Mouse (Mus musculus) ZHBTc4 (cell line): ENCODE data around the gene Olfr1419.
"Not testable (repeated sequence)": the region's sequence is repeated elsewhere in the genome, so short reads cannot be mapped to it uniquely, and the experiment has no call there.

ENCODE experiments used
- DNase-seq: peaks from one replicate; pipeline ENCODE4 v3.0.0-alpha.2; 2011; ENCODE audit warnings: low read depth, low spot score

Olfr1419 gene

DNA sequence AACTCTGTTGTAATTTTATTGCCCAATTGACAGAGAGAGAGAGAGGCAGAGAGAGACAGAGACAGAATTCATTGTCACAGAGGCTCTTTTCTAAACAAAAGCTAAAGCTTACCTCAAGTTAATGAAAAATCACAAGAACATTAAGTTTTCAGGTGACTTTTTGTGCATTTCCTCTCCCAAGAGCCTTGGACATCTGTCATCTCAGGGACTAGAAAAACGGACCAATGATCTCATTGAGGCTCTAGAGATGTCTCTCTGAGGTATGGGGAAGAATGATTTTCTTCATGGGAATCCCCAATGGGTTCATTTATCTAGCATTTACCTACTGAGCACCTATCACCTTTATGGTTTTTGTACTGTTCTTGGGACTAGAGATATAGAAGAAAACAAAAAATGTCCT is at the start of gene Olfr1419:
Gene Olfr1419 (minus strand): TSS at position 101 of the 400 bp plus-strand sequence.
- DNase-seq = no peak

DNA sequence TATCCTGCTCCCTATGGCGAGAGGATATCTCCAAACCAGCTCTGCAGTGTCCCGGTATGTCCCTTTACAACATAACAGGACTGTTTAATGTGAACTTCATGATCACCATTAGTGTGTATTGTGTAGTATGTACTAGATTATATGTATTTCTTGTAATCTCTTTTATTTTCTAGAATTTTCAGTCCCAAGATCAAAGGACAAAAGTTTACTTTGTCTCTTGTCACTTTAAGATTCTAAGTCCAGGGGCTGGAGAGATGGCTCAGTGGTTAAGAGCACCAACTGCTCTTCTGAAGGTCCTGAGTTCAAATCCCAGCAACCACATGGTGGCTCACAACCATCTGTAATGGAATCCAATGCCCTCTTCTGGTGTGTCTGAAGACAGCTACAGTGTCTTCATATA is 47.6 kb upstream of the Olfr1419 start:
- not testable (repeated sequence) for DNase-seq

GRCm38 (mm10) chr19:11922068-11922467 is 47.2 kb upstream of the Olfr1419 start:
- DNase-seq = no peak

GRCm38 (mm10) chr19:11915804-11916203 is 40.9 kb upstream of the Olfr1419 start:
- DNase-seq = no peak

DNA sequence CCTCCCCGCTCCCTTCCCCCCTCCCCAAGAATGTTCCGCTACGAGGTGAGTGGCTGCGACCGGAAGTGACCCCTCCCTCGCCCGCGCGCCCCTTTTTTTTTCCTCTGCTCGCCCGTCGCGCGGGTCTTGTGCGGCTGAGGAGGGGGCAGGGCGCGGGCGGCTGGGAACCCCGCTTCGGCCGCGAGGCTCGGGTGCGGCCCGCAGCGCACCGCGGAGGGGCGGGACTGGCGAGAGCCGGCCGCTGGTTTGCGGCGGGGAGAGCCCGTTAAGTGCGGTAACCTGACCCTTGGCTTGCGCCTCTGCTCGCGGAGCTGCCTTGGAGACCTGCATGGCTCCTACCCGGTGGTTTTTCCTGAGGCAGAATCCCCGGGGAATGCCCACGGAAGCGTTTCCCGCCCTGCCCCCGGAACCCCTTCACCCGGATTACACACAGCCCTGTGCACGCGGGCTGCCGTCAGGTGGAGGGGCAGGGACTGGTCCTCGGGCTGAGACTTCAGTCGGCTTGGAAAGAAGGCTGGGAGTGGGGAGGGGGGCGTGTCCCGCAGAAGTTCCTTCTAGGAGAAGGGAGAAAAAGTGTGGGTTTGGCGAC is 37.7 kb upstream of the Olfr1419 start:
- peak; percentile 85 for DNase-seq

GRCm38 (mm10) chr19:11912037-11912532 is 37.2 kb upstream of the Olfr1419 start, which contains the start of gene Patl1:
TSS of gene Patl1 (plus strand) at chr19:11912399.
- peak; percentile 99 for DNase-seq

GRCm38 (mm10) chr19:11911603-11912002 is 36.7 kb upstream of the Olfr1419 start:
- no peak for DNase-seq

- DNase-seq = no peak
Measured at GRCm38 (mm10) chr19:11911021-11911420, 36.1 kb upstream of the Olfr1419 start.

DNA sequence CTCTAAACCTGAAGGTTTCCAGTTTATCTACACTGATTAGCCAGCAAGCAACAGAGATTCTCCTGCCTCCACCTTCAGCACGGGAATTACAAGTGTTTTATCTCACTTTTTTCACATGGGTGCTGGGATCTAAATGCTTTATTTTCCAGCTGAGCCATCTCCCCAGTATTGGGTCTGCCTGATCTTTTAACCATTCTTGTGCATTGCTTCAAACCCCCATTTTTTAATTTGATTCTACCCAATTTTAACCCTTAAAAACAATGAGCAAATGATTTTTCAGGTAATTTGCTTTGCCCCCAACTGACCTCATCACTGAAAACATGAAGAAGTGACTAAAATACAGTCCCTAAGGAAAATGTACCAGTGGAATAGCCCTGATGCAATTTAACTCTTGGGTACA is 11.4 kb upstream of the Olfr1419 start, which contains the start of gene Olfr1420:
Gene Olfr1420 (plus strand): TSS at position 301 of the 400 bp plus-strand sequence.
- DNase-seq = no peak

DNA sequence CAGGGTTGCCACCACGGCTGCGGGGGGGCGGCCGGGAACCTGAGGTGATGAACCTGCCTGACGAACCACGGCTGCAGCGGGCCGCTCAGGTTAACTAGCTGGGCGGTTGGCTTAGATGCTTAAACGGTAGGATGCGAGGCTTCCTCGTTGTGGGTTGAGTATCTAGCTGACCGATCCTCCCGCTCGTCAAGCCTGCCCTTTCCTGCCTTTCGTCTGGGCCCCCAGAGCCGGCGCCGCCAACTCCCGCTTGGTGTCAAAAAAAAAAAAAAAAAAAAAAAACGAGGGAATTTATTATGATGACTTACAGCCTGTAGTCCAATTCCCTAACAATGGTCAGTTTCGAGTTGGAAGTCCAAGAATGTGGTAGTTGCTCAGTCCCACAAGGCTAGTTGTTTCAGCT is 3.5 kb upstream of the Olfr1419 start:
- peak; percentile 38 for DNase-seq

- DNase-seq = peak; percentile 69
Measured at GRCm38 (mm10) chr19:11867837-11868236, 7.1 kb downstream of the Olfr1419 start.

GRCm38 (mm10) chr19:11860966-11861365 is 13.9 kb downstream of the Olfr1419 start, which contains the start of gene Olfr1418:
TSS of gene Olfr1418 (minus strand) at chr19:11861066.
- DNase-seq = no peak

DNA sequence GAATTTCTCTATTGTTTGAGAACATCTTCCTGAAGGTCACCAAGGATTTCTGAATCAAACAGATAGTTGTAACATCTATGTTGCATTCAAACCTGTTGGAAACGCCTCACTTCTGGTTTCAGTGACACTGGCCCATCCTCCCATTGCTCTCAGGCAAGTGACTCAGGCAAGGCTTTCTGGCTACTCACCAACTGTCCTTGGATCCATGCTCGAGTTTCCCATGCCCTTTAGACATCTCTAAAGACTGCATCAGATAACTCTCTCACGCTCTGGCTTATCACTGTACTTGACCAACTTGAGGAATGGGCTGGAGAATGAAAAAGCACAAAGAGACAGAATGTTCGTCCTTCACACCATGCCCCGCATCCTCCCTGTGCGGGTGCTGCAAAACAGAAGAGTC is 18.4 kb downstream of the Olfr1419 start:
- peak; percentile 18 for DNase-seq

GRCm38 (mm10) chr19:11854821-11855220 is 20.1 kb downstream of the Olfr1419 start:
- DNase-seq = no peak

DNA sequence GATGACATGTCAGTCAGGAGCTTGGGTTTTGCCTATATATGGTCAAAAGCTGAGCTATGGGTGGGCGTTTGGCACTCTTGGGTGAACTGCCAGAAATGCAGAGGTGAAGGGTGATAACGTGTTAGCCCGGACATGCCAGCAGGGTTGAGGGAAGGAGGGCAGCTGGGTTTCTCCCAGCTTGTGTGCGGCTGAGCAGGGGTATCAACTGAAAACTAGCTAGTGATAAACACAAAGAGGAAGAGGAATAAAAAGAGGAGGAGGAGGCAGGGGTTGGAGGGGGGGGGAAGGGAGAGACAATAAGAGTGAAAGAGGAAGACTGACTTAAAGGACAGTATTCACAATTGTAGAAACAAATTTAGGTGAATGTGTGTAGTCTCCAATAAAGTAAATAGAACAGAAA is 22.3 kb downstream of the Olfr1419 start:
- DNase-seq = no peak

DNA sequence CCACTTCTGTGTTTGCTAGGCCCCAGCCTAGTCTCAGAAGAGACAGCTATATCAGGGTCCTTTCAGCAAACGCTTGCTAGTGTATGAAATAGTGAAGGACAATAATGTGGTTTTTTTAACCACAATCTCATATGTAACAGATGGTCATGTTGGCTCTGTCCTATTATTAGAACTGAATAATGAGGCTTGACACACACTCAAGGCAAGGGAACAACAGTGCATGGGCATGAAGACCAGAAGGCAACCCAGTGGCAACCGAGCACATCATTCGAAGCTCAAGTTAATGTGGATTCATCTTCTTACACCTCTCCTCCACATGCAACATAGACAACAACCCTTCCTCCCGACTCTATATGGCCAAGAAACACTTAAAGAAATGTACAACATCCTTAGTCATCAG is 28.6 kb downstream of the Olfr1419 start:
- no peak for DNase-seq

GRCm38 (mm10) chr19:11839119-11839518 is 35.8 kb downstream of the Olfr1419 start, which contains the start of gene Olfr1417:
TSS of gene Olfr1417 (minus strand) at chr19:11839219.
- DNase-seq = no peak

DNA sequence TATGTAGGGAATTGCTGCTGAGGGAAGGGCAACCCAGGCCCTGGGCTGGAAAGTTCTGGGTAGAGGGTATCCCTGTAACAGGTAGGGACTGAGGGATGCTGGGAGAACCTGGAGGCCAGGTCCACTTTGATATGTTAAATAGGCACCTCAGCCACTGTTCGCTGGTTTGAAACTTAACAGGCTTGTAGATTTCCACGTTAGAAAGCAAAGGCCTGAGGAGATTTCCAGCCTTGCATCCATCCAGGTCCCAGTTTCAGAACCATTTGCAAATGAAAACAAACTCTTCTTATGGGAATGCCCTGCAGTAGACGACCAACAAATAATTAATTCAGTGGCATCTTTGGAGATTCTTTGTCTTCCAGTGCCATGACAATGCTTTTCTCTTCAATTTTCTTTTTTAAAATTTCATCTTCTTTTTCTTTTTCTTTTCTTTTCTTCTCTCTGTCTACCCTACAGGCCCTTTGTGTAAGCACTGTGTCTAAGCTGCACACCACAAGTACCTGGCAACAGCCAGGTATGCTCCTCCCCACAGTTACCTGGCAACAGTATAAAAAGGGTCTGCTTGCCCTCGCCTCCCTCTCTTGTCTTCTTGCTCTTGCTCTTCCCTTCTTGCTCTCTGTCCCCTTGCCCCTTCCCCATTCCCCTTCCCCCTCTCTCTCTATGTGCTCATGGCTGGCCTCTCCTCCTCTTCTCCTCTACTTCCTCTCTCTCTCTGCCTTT is 51.4 kb downstream of the Olfr1419 start:
- peak; percentile 76 for DNase-seq

- peak; percentile 62 for DNase-seq
Measured at GRCm38 (mm10) chr19:11820211-11820610, 54.7 kb downstream of the Olfr1419 start.

DNA sequence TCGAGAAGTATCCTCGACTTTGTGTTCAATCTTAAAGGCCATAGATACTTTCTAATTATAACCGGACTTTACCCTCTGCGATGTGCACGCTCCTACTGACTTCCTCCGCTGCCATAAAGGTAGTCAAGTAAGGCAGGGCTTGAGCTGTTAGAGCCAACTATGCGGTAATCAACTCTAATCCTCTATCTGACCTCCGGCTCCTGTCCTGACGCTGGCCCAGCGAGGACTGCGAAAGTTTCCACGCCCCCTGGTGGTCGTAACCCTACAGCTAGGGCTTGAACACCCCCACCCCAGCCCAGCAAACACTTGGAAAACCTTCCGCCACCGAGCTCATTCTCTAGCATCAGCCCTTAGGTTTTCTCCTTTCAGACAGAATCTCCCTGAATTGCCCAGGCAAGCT is 55.1 kb downstream of the Olfr1419 start:
- peak; percentile 92 for DNase-seq

GRCm38 (mm10) chr19:11819143-11819700 is 55.7 kb downstream of the Olfr1419 start, which contains the start of gene Stx3:
TSS of gene Stx3 (minus strand) at chr19:11819403.
- peak; percentile 25 for DNase-seq
